Mouse (Mus musculus) liver, embryonic 14.5 days (tissue): ENCODE measurements around the gene Igflr1. TPM values are rescaled to one million over a fixed set of nuclear protein-coding genes. Genes with fewer than 3 reads are reported as not detected.

Source experiments
- ATAC-seq: fragments of 200-750 bp; cut with Nextera tagmentation; 2 replicates; pipeline ENCODE4 v1.8.0; 2017; ENCODE audit warnings: moderate number of reproducible peaks, mild to moderate bottlenecking, moderate library complexity; ENCODE audit not compliant: insufficient read depth
- DNase-seq, 3 experiments: peaks; one replicate each; pipeline ENCODE4 v3.0.0-alpha.2; 2012 to 2013; ENCODE audit warnings: low read depth in 3 of 3, low spot score in 3 of 3
- H3K27ac ChIP-seq: fragments of 300-500 bp; sonication (generic); 2 replicates; pipeline ENCODE4 v1.5.1; 2014; ENCODE audit warnings: moderate library complexity, mild to moderate bottlenecking, control low read depth, inconsistent platforms
- H3K27me3 ChIP-seq: fragments of 300-500 bp; sonication (generic); 2 replicates; pipeline ENCODE4 v1.6.1; 2014; ENCODE audit warnings: mild to moderate bottlenecking, low read length, moderate library complexity; ENCODE audit not compliant: control insufficient read depth, insufficient read depth
- H3K36me3 ChIP-seq: fragments of 300-500 bp; sonication (generic); replicated peaks from 2 replicates; pipeline ENCODE4 v1.6.1; 2014; ENCODE audit warnings: low read depth; ENCODE audit not compliant: control insufficient read depth, insufficient read depth
- H3K4me1 ChIP-seq, 2 experiments: fragments of 200-500 bp in 1 of 2; fragments of 300-500 bp in 1 of 2; sonication (generic) in 1 of 2; replicated peaks; 2 replicates each; pipeline ENCODE4 v1.6.1; 2012 to 2014; ENCODE audit warnings: antibody characterized with exemption in 1 of 2, inconsistent platforms in 1 of 2, low read length in 1 of 2; ENCODE audit not compliant: control insufficient read depth in 2 of 2, insufficient read depth in 2 of 2
- H3K4me2 ChIP-seq: fragments of 300-500 bp; sonication (generic); 2 replicates; pipeline ENCODE4 v1.6.1; 2014; ENCODE audit warnings: low read depth, mild to moderate bottlenecking, control low read depth, moderate library complexity
- H3K4me3 ChIP-seq, 2 experiments: fragments of 200-500 bp in 1 of 2; fragments of 300-500 bp in 1 of 2; sonication (generic) in 1 of 2; 2 replicates each; pipeline ENCODE4 v1.5.1; 2012 to 2014; ENCODE audit warnings: low read depth in 2 of 2, low read length in 2 of 2, mild to moderate bottlenecking in 2 of 2, control low read depth in 1 of 2, inconsistent platforms in 1 of 2, moderate library complexity in 1 of 2; ENCODE audit not compliant: insufficient read depth in 1 of 2
- H3K9ac ChIP-seq: fragments of 300-500 bp; sonication (generic); replicated peaks from 2 replicates; pipeline ENCODE4 v1.6.1; 2014; ENCODE audit warnings: mild to moderate bottlenecking, control low read depth, moderate library complexity
- H3K9me3 ChIP-seq: fragments of 300-500 bp; sonication (generic); 2 replicates; pipeline ENCODE4 v1.6.1; 2016; ENCODE audit warnings: low read length, mixed read lengths; ENCODE audit not compliant: control insufficient read depth
- CTCF ChIP-seq: IDR thresholded peaks from 2 replicates; pipeline ENCODE4 v1.5.1; 2016; ENCODE audit warnings: antibody characterized with exemption, low read depth, control low read depth
- EP300 ChIP-seq: IDR thresholded peaks from 2 replicates; pipeline ENCODE4 v1.6.1; 2016; ENCODE audit warnings: antibody characterized with exemption, low read depth
- WGBS: fragments of 180-500 bp; shearing (Covaris S2); extraction: QIAGEN DNeasy Blood & Tissue Kit; methylation state at CpG from one replicate; pipeline ENCODE4 v1.1.7; 2014; ENCODE audit not compliant: insufficient replicate concordance; 5-methylcytosine and 5-hydroxymethylcytosine counted together
- polyA plus RNA-seq, 2 experiments: library from polyadenylated mRNA; depleted of rRNA in 1 of 2; stranded (reverse) in 1 of 2; unstranded in 1 of 2; fragments of >200 nt; fragmentation: Nextera tagmentation in 1 of 2; extraction: Ambion mirVana in 1 of 2; gene quantifications; 2 replicates each; pipeline versions ENCODE4 v1.2.1 to v1.2.3; 2012 to 2014

The Igflr1 gene
- polyA plus RNA-seq, 2 experiments: 1.2 to 1.5 TPM

GRCm38 (mm10) chr7:30600651-30601050 lies 35.4 kb downstream of the Igflr1 start:
- no peak for ATAC-seq

GRCm38 (mm10) chr7:30602583-30602982 lies 37.4 kb downstream of the Igflr1 start:
- Histone ChIP-seq H3K27me3 (no peaks in the 10 kb centered on the region), H3K4me2 (no peak overlapping the region), H3K36me3 (no peaks in the 10 kb centered on the region), H3K9me3 (no peaks in the 10 kb centered on the region), H3K9ac (no peak overlapping the region), H3K27ac (no peak overlapping the region), H3K4me1 (no peaks in the 10 kb centered on the region; a peak in 2 of 4 replicates), H3K4me3 (no peak overlapping the region)
- TF ChIP-seq CTCF (no peak), EP300 (no peak)
- whole genome bisulfite sequencing: 66% methylated on average over 3 of the region's 3 CpGs
- ATAC-seq (no peak), DNase-seq (no peak)

More at GRCm38 (mm10) chr7:30600651-30601050, 35.4 kb downstream of the Igflr1 start:
- H3K36me3 ChIP-seq: no peaks in the 10 kb centered on the region
- no peaks in the 10 kb centered on the region for H3K27me3 ChIP-seq
- no peak overlapping the region for H3K9ac ChIP-seq
- H3K4me2 ChIP-seq: peak overlapping the region; percentile 50
- no peak for DNase-seq
- no peaks in the 10 kb centered on the region for H3K9me3 ChIP-seq
- 59% methylated on average over 7 of the region's 7 CpGs for WGBS
- no peak for TF ChIP-seq EP300
- no peak for TF ChIP-seq CTCF
- no peak overlapping the region for H3K27ac ChIP-seq
- H3K4me3 ChIP-seq: no peak overlapping the region
- H3K4me1 ChIP-seq: no peaks in the 10 kb centered on the region; a peak in 2 of 4 replicates

GRCm38 (mm10) chr7:30604424-30604823 lies 39.2 kb downstream of the Igflr1 start:
- Histone ChIP-seq H3K9ac (no peak overlapping the region), H3K4me3 (no peak overlapping the region), H3K36me3 (no peaks in the 10 kb centered on the region), H3K27ac (no peak overlapping the region), H3K9me3 (no peaks in the 10 kb centered on the region), H3K4me1 (no peaks in the 10 kb centered on the region; a peak in 2 of 4 replicates), H3K27me3 (no peaks in the 10 kb centered on the region), H3K4me2 (no peak overlapping the region)
- WGBS: 46% methylated on average over 8 of the region's 8 CpGs
- DNase-seq: no peak
- no peak for ATAC-seq
- TF ChIP-seq CTCF: no peak
- no peak for TF ChIP-seq EP300

- DNase-seq (no peak), ATAC-seq (no peak)
- no peak overlapping the region for H3K4me2 ChIP-seq
- H3K9me3 ChIP-seq: no peaks in the 10 kb centered on the region
- H3K4me3 ChIP-seq: no peak overlapping the region
- no peaks in the 10 kb centered on the region for H3K36me3 ChIP-seq
- H3K27ac ChIP-seq: no peak overlapping the region
- WGBS: 70% methylated on average over 8 of the region's 8 CpGs
- TF ChIP-seq CTCF (no peak), EP300 (no peak)
- H3K27me3 ChIP-seq: no peaks in the 10 kb centered on the region
- H3K9ac ChIP-seq: no peak overlapping the region
- H3K4me1 ChIP-seq: no peaks in the 10 kb centered on the region; a peak in 2 of 4 replicates
Measured at GRCm38 (mm10) chr7:30604944-30605343, 39.7 kb downstream of the Igflr1 start.

- no peak overlapping the region for H3K9ac ChIP-seq
- no peak for DNase-seq
Measured at GRCm38 (mm10) chr7:30607706-30608309, 42.6 kb downstream of the Igflr1 start.

More at GRCm38 (mm10) chr7:30607706-30608309, 42.6 kb downstream of the Igflr1 start:
- 9% methylated on average over 8 of the region's 8 CpGs for WGBS
- no peaks in the 10 kb centered on the region for H3K4me1 ChIP-seq
- TF ChIP-seq CTCF (peak; percentile 86), EP300 (no peak)
- H3K4me2 ChIP-seq: no peak overlapping the region
- H3K27ac ChIP-seq: no peak overlapping the region
- no peaks in the 10 kb centered on the region for H3K27me3 ChIP-seq
- no peaks in the 10 kb centered on the region for H3K36me3 ChIP-seq
- no peaks in the 10 kb centered on the region for H3K9me3 ChIP-seq
- no peak overlapping the region for H3K4me3 ChIP-seq
- no peak for ATAC-seq
